8 mouse cellular contexts compared by ENCODE assay signal in the genomic region with DNA sequence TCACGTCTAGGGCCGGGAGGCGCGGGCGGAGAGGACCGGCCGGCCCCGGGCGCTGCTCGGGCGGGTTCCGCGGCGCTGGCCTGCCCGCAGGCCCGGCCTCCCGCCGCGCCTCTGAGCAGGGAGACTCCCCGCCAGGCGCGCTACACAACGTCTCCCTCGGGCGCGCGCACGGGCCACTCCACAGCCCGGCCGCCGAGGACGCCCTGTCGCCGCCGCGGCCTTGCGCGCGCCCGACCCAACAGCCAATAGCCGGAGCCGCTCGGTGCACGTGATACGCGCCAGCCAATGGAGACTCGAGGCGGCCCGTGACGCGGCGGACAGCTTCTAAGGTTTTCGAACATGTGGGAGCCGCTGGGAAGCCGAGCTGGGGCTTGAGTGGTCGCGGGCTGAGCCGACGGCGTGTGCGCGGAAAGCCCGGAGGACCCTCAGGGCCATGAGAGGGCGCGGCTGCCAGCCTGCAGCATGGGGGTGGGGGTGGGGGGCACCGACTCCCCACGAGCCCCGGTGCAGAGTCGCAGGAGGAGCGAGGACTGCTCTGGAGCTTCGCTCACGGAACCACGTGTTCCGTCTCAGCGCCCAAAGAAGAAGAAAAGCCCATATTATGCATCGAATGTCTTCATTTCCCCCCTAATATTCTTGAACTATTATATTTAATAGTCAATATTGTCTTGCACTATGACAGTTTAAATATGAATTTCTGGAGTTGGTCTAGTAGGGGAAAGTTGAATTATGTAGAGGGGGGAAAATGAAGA. TPM values are rescaled to one million over a fixed set of nuclear protein-coding genes. Genes with fewer than 3 reads are reported as not detected.
DNase-seq lines count a peak whose midpoint lies in the region; ATAC-seq lines count a peak whose summit lies in the region.

Gene Ptpdc1 (minus strand): TSS at position 232 of the 752 bp plus-strand sequence.

- H3K9me3 ChIP-seq in embryonic facial prominence, embryonic 10.5 days, result no peaks in the 10 kb centered on the region
- no peaks in the 10 kb centered on the region for H3K9me3 ChIP-seq in intestine, embryonic 15.5 days

- peak; percentile 99 for DNase-seq in adrenal gland, postnatal 14 days
- DNase-seq in embryonic facial prominence, embryonic 10.5 days (ENCODE audit: low spot score), result peak; percentile 97
- peak; percentile 95 to 97 for DNase-seq in gastrocnemius, postnatal 4 days (ENCODE audit: low spot score in 2 of 2)
- peak; percentile 98 for DNase-seq in left cerebral cortex, postnatal 14 days (ENCODE audit: low spot score in 2 of 2)
- DNase-seq in right cerebral cortex, postnatal 14 days, result peak; percentile 98
- peak; percentile 96 for DNase-seq in urinary bladder, postnatal 25 days (ENCODE audit: low spot score)

- peak within 1 kb of the TSS; percentile 68 for H3K9ac ChIP-seq in intestine, embryonic 15.5 days

- WGBS in embryonic facial prominence, embryonic 10.5 days, result 2% methylated on average over 76 of the region's 76 CpGs
- WGBS in intestine, embryonic 15.5 days, result 1% methylated on average over 69 of the region's 76 CpGs

- H3K4me2 ChIP-seq in intestine, embryonic 15.5 days (replicated peaks), result peak within 1 kb of the TSS; percentile 93

- intact Hi-C loops in left cerebral cortex, postnatal 14 days (cut with DNase I), result no loop called here

- peaks cover 9% of the 10 kb centered on the region for H3K4me1 ChIP-seq in embryonic facial prominence, embryonic 10.5 days
- H3K4me1 ChIP-seq in intestine, embryonic 15.5 days (replicated peaks), result no peaks in the 10 kb centered on the region

- H3K27ac ChIP-seq in embryonic facial prominence, embryonic 10.5 days (replicated peaks), result peak within 1 kb of the TSS; percentile 93
- peak within 1 kb of the TSS; percentile 69 for H3K27ac ChIP-seq in intestine, embryonic 15.5 days

- peaks cover 16% of the 10 kb centered on the region for H3K27me3 ChIP-seq in embryonic facial prominence, embryonic 10.5 days (replicated peaks; ENCODE audit: low read depth, poor library complexity, severe bottlenecking)
- H3K27me3 ChIP-seq in intestine, embryonic 15.5 days (replicated peaks), result no peaks in the 10 kb centered on the region

- ATAC-seq in intestine, embryonic 15.5 days, result peak; percentile 100
- ATAC-seq in megakaryocyte-erythroid progenitor cell, adult 5-6 weeks (replicated peaks; ENCODE audit: low FRiP score, low TSS enrichment, poor library complexity, severe bottlenecking), result peak; percentile 99

- no peaks in the 10 kb centered on the region for H3K36me3 ChIP-seq in embryonic facial prominence, embryonic 10.5 days (replicated peaks)
- H3K36me3 ChIP-seq in intestine, embryonic 15.5 days, result no peaks in the 10 kb centered on the region

- H3K4me3 ChIP-seq in embryonic facial prominence, embryonic 10.5 days, result peak within 1 kb of the TSS; percentile 81
- peak within 1 kb of the TSS; percentile 53 for H3K4me3 ChIP-seq in intestine, embryonic 15.5 days (replicated peaks)

RNA-seq across cellular contexts. Expression of gene Ptpdc1, which starts in this region (rescaled TPM):
- 7.2 and 7.8 TPM in 2 replicates for total RNA-seq in adrenal gland, postnatal 14 days (2021)
- 7.7 and 10.5 TPM in 2 replicates for polyA plus RNA-seq in embryonic facial prominence, embryonic 10.5 days (2016; fragmentation: Nextera tagmentation; extraction: Ambion mirVana)
- total RNA-seq in gastrocnemius, postnatal 4 days (2021), result 10 to 100 TPM; 12.6 to 14.6 TPM
- polyA plus RNA-seq in intestine, embryonic 15.5 days (2015; fragmentation: Nextera tagmentation; extraction: Ambion mirVana), result 5.5 and 6.9 TPM in 2 replicates
- total RNA-seq in left cerebral cortex, postnatal 14 days (2021), result 10 to 100 TPM; 22.7 to 25.5 TPM
- total RNA-seq in megakaryocyte-erythroid progenitor cell, adult 5-6 weeks (2014; fragmentation: Nextera tagmentation), result 4.8 and 9.6 TPM in 2 replicates
- total RNA-seq in megakaryocyte-erythroid progenitor cell, adult 5-6 weeks (2017), result 2.7 and 4.5 TPM in 2 replicates

Comparison
In these comparisons a context has a peak if more than half of its experiments do, and no peak if none do; other contexts are left out.
1. Peak in every context shown above with its lines: DNase-seq, ATAC-seq, H3K4me3 ChIP-seq and H3K27ac ChIP-seq.